Mouse (Mus musculus): ENCODE measurements at regions not wholly inside any gene's neighbourhood (a gene's known extent, or its start where the extent isn't known, plus 50 kb on each side); places are given as distances from the start of the nearest gene placed in this dataset.

DNA sequence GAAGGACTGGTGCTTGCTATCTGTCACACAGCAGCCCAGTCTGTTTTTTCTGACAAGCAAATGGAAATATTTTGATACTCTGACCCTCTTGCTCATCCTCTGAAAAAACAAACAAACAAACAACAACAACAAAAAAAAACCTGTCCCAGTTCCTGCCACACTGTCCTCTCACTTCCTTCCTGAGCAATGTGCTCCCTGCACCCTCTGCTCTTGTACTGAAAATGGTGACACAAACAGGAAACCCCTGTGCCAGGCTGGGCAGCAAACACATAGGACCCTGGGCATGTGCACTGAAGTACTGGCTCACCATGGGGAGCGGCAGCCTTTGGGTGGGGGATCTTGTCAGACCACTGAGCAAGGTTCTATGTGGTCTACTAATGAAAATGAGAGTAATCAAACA lies 76.2 kb downstream of the Kctd12 start:
- TF ChIP-seq POLR2A (IDR thresholded peaks at IDR 0.05; ENCODE audit: low read depth, low read length) (no peak), CTCF (IDR thresholded peaks at IDR 0.05; ENCODE audit: extremely low read depth, insufficient read depth, insufficient read length, insufficient replicate concordance) (no peak)
